Mouse (Mus musculus) lung, adult 2 months (tissue): ENCODE measurements around the gene Gtdc1. TPM values are rescaled to one million over a fixed set of nuclear protein-coding genes. Genes with fewer than 3 reads are reported as not detected.

Experiments used
- DNase-seq: peaks from one replicate; pipeline ENCODE4 v3.0.0; 2022
- H3K4me1 ChIP-seq: fragments of 200-500 bp; 2 replicates; pipeline ENCODE4 v1.6.1; 2011; ENCODE audit warnings: low read length; ENCODE audit not compliant: control insufficient read depth, insufficient read depth
- H3K4me3 ChIP-seq: fragments of 200-500 bp; replicated peaks from 2 replicates; pipeline ENCODE3; 2011; ENCODE audit warnings: low read depth, mild to moderate bottlenecking, control low read depth, low read length; ENCODE audit errors: extremely low read depth
- CTCF ChIP-seq: fragments of 200-500 bp; IDR thresholded peaks from 2 replicates; pipeline ENCODE4 v1.5.1; 2011; ENCODE audit warnings: mild to moderate bottlenecking, low read length, control low read depth; ENCODE audit not compliant: insufficient read depth
- POLR2A ChIP-seq: fragments of 200-500 bp; IDR thresholded peaks from 2 replicates; pipeline ENCODE4 v1.6.1; 2011; ENCODE audit warnings: low read depth, mild to moderate bottlenecking, control low read depth, low read length, borderline replicate concordance; ENCODE audit errors: extremely low read depth
- WGBS: fragments of 180-500 bp; shearing (Covaris S2); methylation state at CpG from one replicate; pipeline ENCODE4 v1.1.7; 2018; 5-methylcytosine and 5-hydroxymethylcytosine counted together
- polyA plus RNA-seq: library from polyadenylated mRNA; depleted of rRNA; stranded (reverse); fragments of >200 nt; gene quantifications from 2 replicates; pipeline ENCODE4 v1.2.3, GENCODE M21; 2012

Gene Gtdc1
- polyA plus RNA-seq, 1 experiment = 5.9 TPM

DNA sequence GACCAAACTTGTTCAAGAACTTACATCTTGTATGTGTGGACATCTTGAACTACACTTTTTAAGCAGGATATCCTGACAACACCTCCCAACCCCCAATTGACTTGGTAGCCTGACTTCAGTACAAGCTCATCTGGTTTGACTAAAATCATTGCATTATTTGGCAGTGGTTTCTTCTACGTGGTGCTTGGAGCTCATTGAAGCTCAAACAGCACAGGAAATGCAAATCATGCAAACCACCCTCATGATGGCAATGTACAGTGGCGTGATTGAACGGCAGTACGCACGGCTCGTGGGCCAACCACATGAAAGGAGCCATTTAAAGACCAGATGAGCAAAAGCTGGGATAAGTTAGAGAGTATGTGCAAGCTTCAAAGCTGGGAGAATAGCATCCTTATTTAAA lies 123.0 kb downstream of the Gtdc1 start:
- DNase-seq = no peak
- H3K4me3 ChIP-seq = no peak overlapping the region
- TF ChIP-seq CTCF (no peak), POLR2A (no peak)
- WGBS = 91% methylated on average over 6 of the region's 6 CpGs
- no peaks in the 10 kb centered on the region for H3K4me1 ChIP-seq

DNA sequence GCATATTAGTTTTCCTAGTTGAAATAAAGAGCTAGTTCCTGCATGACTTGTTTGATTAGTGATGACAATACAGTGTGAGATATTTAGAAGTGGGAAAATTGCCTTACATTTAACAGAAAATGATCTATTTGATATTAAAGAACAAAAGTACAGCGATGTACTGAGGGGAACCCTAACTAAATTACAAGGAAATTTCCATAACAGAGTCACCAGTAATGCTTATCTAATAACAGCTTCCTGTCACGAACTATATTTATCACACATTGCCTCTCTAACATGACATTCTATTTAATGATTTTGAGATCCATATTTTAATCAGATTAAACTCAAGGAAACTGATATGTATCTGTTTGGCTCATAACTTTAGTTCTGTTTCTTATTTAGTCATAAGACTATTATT lies 126.1 kb downstream of the Gtdc1 start:
- Histone ChIP-seq H3K4me1 (no peaks in the 10 kb centered on the region), H3K4me3 (no peak overlapping the region)
- TF ChIP-seq POLR2A = no peak
- no peak for TF ChIP-seq CTCF
- DNase-seq = no peak
- WGBS = 50% methylated on average over 2 of the region's 2 CpGs

DNA sequence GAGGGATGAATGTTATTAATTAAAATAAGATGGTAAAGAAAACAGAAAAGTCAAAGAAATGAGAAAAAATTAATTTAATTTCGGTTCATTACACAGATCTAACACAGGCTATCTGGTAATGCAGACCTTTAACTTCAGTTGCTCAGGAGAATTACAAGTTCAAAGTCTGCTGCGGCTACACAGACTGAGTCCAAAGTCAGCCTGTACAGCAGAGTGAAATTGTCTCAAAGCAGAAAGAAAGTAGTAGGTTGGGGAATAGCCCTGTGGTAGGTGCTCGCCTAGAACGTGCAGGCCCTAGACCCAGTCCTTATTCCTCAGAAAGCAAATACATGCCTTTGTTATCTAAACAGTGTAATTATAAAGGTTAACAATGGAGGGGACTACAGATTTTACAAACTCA lies 135.6 kb downstream of the Gtdc1 start:
- TF ChIP-seq CTCF (no peak), POLR2A (no peak)
- no peak overlapping the region for H3K4me3 ChIP-seq
- 85% methylated on average over 4 of the region's 4 CpGs for WGBS
- DNase-seq = no peak
- no peaks in the 10 kb centered on the region for H3K4me1 ChIP-seq

DNA sequence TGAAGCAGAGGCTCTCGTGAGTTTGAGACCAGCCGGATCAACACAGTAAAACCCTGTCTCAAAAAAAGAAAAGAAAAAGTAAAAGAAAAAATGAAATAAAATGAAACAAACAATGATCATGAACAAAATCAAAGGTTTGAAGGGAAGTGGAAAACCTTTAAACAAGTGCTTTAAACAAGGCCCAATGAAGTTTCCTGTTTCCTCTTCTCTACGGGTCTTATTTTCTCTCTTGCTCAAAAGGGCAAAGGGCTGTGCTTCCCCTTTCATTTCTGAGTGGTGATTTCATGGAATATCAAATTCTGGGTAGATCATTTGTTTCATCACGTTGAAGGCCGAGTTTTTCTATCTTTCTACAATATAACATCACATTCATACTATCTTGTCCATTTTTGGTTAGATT lies 136.3 kb downstream of the Gtdc1 start:
- no peak for DNase-seq
- WGBS = 78% methylated on average over 5 of the region's 5 CpGs
- Histone ChIP-seq H3K4me3 (no peak overlapping the region), H3K4me1 (no peaks in the 10 kb centered on the region)
- TF ChIP-seq POLR2A = no peak
- no peak for TF ChIP-seq CTCF

DNA sequence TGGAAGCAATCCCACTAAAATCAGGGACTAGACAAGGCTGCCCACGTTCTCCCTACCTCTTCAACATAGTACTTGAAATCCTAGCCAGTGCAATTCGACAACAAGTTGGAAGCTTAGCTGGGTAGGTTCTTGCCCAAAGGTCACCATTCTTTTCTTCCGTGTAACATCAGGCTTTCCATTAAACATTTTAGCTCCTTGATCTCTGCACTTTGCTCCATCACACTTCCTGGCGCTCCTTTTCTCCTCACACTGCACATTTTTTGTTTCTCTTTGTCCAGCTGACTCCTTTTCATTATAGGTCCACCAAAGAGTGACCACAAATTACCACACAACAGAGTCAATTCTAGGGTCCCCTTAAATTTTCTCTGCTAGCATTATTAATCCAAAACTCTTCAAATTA lies 144.7 kb downstream of the Gtdc1 start:
- 86% methylated on average over 4 of the region's 4 CpGs for WGBS
- TF ChIP-seq CTCF = no peak
- TF ChIP-seq POLR2A = no peak

DNA sequence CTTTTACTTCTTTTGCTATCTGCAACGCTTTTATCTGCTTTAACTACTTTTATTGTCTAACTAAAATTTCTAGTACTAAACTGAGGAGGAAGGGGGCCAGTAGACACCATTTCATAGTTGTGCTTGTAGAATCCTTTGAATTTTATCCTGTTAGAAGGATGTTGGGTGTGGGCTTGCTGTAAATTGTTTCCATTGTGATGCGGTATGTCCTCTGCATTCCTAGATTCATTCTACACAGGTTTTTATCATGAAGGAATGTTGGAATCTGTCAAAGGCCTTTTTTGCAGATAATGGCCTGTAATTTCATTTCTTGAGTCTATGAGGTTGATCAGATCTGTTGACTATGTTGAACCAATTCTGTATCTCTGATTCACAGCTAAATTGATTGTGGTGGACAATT lies 146.5 kb downstream of the Gtdc1 start:
- 93% methylated on average over 2 of the region's 2 CpGs for WGBS
- H3K4me3 ChIP-seq = no peak overlapping the region
- no peak for DNase-seq
- TF ChIP-seq POLR2A (no peak), CTCF (no peak)
- H3K4me1 ChIP-seq = no peaks in the 10 kb centered on the region

More for the DNA sequence above, 144.7 kb downstream of the Gtdc1 start:
- H3K4me3 ChIP-seq = no peak overlapping the region
- DNase-seq = no peak
- no peaks in the 10 kb centered on the region for H3K4me1 ChIP-seq

DNA sequence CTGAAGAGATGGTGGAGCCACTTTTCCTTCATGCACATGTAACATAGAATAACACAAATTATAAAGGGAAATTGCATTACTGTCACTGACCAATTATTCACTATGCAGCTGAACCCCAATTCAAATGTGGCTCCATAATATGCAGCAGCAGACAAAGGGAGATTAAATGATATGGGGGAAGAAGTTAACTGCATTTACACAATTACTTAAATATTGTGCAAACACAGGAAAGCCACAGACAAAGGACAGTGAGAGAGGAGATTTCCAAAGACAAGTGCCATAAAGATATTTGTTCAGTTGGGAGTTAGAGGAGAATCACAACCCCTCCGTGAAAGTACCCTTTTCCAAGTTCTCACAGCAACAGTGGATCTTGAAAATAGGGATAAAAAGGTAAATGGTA lies 163.6 kb downstream of the Gtdc1 start:
- DNase-seq = no peak
- Histone ChIP-seq H3K4me3 (no peak overlapping the region), H3K4me1 (no peaks in the 10 kb centered on the region)
- TF ChIP-seq CTCF = no peak
- no peak for TF ChIP-seq POLR2A
- 45% methylated on average over 1 of the region's 1 CpGs for WGBS

DNA sequence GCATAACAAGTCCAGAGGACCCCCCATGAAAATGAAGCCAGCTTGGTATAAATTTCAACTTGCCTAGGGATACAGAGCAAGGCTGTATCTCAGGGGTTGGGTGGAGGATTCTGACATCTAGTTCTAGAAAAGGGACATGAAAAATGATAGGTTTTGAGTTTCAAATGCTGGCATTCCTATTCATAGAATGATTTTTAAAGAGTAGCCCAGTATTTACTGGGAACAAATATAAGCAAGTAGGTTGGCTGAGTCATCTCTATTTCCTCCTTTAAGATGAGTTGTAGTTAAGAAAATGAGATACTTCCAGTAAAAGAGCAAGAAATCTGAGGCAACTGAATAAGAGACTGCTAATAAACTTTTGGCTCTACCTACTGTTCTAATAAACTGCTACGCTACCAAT lies 190.8 kb downstream of the Gtdc1 start:
- Histone ChIP-seq H3K4me3 (no peak overlapping the region), H3K4me1 (no peaks in the 10 kb centered on the region)
- DNase-seq = no peak
- 98% methylated on average over 1 of the region's 1 CpGs for WGBS
- no peak for TF ChIP-seq POLR2A
- TF ChIP-seq CTCF = no peak

DNA sequence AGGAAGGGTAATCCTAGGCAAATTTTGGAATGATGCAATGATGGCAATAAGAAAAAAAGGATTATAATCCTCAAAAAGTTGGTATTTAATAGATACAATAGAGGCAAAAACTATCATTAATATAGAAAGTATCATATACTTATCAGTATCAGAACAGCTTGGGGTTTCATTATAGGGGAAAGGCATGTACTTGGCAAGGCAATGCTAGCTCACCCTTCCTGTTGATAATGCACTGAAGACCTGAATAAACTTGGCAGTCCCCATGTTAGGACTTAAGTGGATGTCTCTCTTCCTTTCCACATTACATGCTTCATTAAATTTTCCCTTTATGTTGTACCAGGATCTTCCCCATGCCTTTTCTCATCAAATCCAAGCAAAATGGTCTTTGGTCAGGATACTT lies 206.0 kb downstream of the Gtdc1 start:
- no peak overlapping the region for H3K4me3 ChIP-seq
- TF ChIP-seq POLR2A (no peak), CTCF (no peak)
- DNase-seq = no peak
- H3K4me1 ChIP-seq = no peaks in the 10 kb centered on the region

DNA sequence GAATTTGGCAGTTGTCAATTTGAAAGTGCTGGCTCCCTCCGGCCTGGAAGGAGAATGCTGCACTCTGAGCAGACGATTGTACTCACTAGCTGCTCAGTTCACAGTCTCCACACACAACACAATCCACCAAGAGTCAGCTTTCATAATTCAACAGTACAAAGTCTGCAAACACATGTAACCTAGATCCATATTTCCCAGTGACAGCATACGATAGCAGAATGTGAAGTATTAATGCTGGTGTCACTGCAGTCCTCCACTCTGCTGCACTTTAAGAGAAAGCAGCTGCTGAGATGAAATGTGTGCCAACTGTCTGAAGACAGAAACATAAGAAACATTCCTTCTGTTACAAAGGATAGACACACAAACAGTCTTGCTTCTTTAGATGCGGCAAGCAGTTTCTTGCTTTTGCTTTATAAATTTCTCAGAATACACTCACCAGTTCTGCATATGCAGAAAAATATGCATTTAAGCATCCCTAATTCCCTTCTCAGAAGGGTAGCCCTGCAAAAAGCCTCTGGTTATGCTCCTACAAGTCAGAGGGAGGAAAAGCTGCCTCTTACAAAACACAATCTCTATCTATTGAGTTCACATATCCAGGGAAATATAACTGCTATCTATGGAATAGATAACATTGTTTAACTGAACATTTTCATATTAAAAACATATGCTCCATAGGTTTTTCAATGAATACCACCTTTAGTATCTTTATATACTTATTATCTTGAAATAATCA lies 221.4 kb downstream of the Gtdc1 start:
- H3K4me1 ChIP-seq = no peaks in the 10 kb centered on the region; the same call in 1 of the 2 replicates
- TF ChIP-seq POLR2A (no peak), CTCF (no peak)
- no peak overlapping the region for H3K4me3 ChIP-seq
- WGBS = 66% methylated on average over 4 of the region's 4 CpGs
- DNase-seq = no peak
